Mouse (Mus musculus) MEL (cell line): ENCODE data around the gene Dand5. TPM values are rescaled to one million over a fixed set of nuclear protein-coding genes. Genes with fewer than 3 reads are reported as not detected.
A peak's percentile ranks its signal among the peaks of the same experiment; 100 is the strongest.

Experiments used
- DNase-seq: peaks from one replicate; pipeline ENCODE4 v3.0.0; 2011; ENCODE audit warnings: low read depth, low spot score
- H3K27ac ChIP-seq: 2 replicates; pipeline ENCODE4 v1.5.1; 2012; ENCODE audit warnings: low read depth, mild to moderate bottlenecking, control low read depth, low read length, moderate library complexity; ENCODE audit not compliant: control insufficient read depth
- H3K27me3 ChIP-seq, 2 experiments: fragments of 150-350 bp in 1 of 2; sonication (generic) in 1 of 2; 2 replicates each; pipeline ENCODE4 v1.6.1; 2012; ENCODE audit warnings: low read length in 2 of 2, mild to moderate bottlenecking in 2 of 2, improper control_type of control experiment in 1 of 2, moderate library complexity in 1 of 2; ENCODE audit not compliant: insufficient read depth in 2 of 2, control insufficient read depth in 1 of 2
- H3K36me3 ChIP-seq, 2 experiments: 2 replicates each; pipeline ENCODE4 v1.6.1; 2012 to 2014; ENCODE audit warnings: low read length in 2 of 2, improper control_type of control experiment in 1 of 2, inconsistent platforms in 1 of 2, mild to moderate bottlenecking in 1 of 2; ENCODE audit not compliant: insufficient read depth in 2 of 2, control insufficient read depth in 1 of 2
- H3K4me1 ChIP-seq, 2 experiments: fragments of 150-350 bp in 1 of 2; sonication (generic) in 1 of 2; 2 replicates each; pipeline ENCODE4 v1.6.1; 2012; ENCODE audit warnings: low read length in 2 of 2, improper control_type of control experiment in 1 of 2, mild to moderate bottlenecking in 1 of 2; ENCODE audit not compliant: insufficient read depth in 2 of 2, control insufficient read depth in 1 of 2
- H3K4me3 ChIP-seq, 2 experiments: fragments of 150-350 bp in 1 of 2; sonication (generic) in 1 of 2; 2 replicates each; pipeline ENCODE4 v1.5.1; 2012; ENCODE audit warnings: low read depth in 2 of 2, low read length in 2 of 2, mild to moderate bottlenecking in 2 of 2, moderate library complexity in 2 of 2, control low read depth in 1 of 2, improper control_type of control experiment in 1 of 2; ENCODE audit not compliant: control insufficient read depth in 1 of 2, insufficient read depth in 1 of 2
- H3K79me2 ChIP-seq: 2 replicates; pipeline ENCODE4 v1.6.1; 2012; ENCODE audit warnings: mild to moderate bottlenecking, low read length, moderate library complexity; ENCODE audit not compliant: control insufficient read depth, poor library complexity, insufficient read depth
- H3K9ac ChIP-seq: 2 replicates; pipeline ENCODE4 v1.6.1; 2012; ENCODE audit warnings: low read depth, mild to moderate bottlenecking, control low read depth, low read length, moderate library complexity; ENCODE audit not compliant: control insufficient read depth, poor library complexity, severe bottlenecking
- H3K9me3 ChIP-seq: fragments of 150-350 bp; sonication (generic); replicated peaks from 2 replicates; pipeline ENCODE4 v1.6.1; 2012; ENCODE audit warnings: mild to moderate bottlenecking, low read length, improper control_type of control experiment, moderate library complexity; ENCODE audit not compliant: insufficient read depth
- CHD1 ChIP-seq: IDR thresholded peaks from 2 replicates; pipeline ENCODE4 v1.6.1; 2012; ENCODE audit warnings: low read depth, mild to moderate bottlenecking, inconsistent platforms, low read length, improper control_type of control experiment
- CHD2 ChIP-seq: IDR thresholded peaks from 2 replicates; pipeline ENCODE4 v1.6.1; 2011; ENCODE audit warnings: low read length, improper control_type of control experiment
- E2F4 ChIP-seq: IDR thresholded peaks from 2 replicates; pipeline ENCODE4 v1.6.1; 2011; ENCODE audit warnings: low read depth, low read length, improper control_type of control experiment, borderline replicate concordance
- ELF1 ChIP-seq: IDR thresholded peaks from 2 replicates; pipeline ENCODE4 v1.6.1; 2014; ENCODE audit warnings: low read depth, mild to moderate bottlenecking, inconsistent platforms, low read length, improper control_type of control experiment, moderate library complexity
- ETS1 ChIP-seq: IDR thresholded peaks from 2 replicates; pipeline ENCODE4 v1.6.1; 2012; ENCODE audit warnings: low read depth, mild to moderate bottlenecking, inconsistent platforms, low read length, improper control_type of control experiment, moderate library complexity
- GABPA ChIP-seq: IDR thresholded peaks from 2 replicates; pipeline ENCODE4 v1.6.1; 2012; ENCODE audit warnings: low read depth, mild to moderate bottlenecking, inconsistent platforms, low read length, improper control_type of control experiment, moderate library complexity
- GATA1 ChIP-seq: IDR thresholded peaks from 2 replicates; pipeline ENCODE4 v1.6.1; 2011; ENCODE audit warnings: low read depth, low read length, improper control_type of control experiment
- KAT2A ChIP-seq: conservative IDR thresholded peaks from 2 replicates; pipeline ENCODE4 v1.6.1; 2012; ENCODE audit warnings: low read depth, low read length, improper control_type of control experiment, inconsistent platforms
- MEF2A ChIP-seq: IDR thresholded peaks from 2 replicates; pipeline ENCODE4 v1.6.1; 2014; ENCODE audit warnings: low read depth, mild to moderate bottlenecking, inconsistent platforms, low read length, improper control_type of control experiment; ENCODE audit not compliant: poor library complexity, insufficient replicate concordance, severe bottlenecking; ENCODE audit errors: extremely low read depth
- MXI1 ChIP-seq: IDR thresholded peaks from 2 replicates; pipeline ENCODE4 v1.6.1; 2011; ENCODE audit warnings: mild to moderate bottlenecking, low read depth, low read length, improper control_type of control experiment
- NELFE ChIP-seq: IDR thresholded peaks from 2 replicates; pipeline ENCODE4 v1.6.1; 2011; ENCODE audit warnings: low read depth, low read length, improper control_type of control experiment
- NRF1 ChIP-seq: IDR thresholded peaks from 2 replicates; pipeline ENCODE4 v1.6.1; 2014; ENCODE audit warnings: low read depth, mild to moderate bottlenecking, inconsistent platforms, low read length, improper control_type of control experiment, moderate library complexity; ENCODE audit not compliant: poor library complexity, insufficient read depth, severe bottlenecking
- POLR2A ChIP-seq, 2 experiments: IDR thresholded peaks; 2 replicates each; pipeline ENCODE4 v1.6.1; 2011 to 2012; ENCODE audit warnings: low read length in 2 of 2, mild to moderate bottlenecking in 2 of 2, control low read depth in 1 of 2, improper control_type of control experiment in 1 of 2, low read depth in 1 of 2, moderate library complexity in 1 of 2; ENCODE audit not compliant: control insufficient read depth in 1 of 2, insufficient read depth in 1 of 2, poor library complexity in 1 of 2
- RAD21 ChIP-seq: IDR thresholded peaks from 2 replicates; pipeline ENCODE4 v1.6.1; 2011; ENCODE audit warnings: mild to moderate bottlenecking, low read depth, low read length, improper control_type of control experiment
- RCOR1 ChIP-seq: IDR thresholded peaks from 2 replicates; pipeline ENCODE4 v1.6.1; 2012; ENCODE audit warnings: low read depth, mild to moderate bottlenecking, inconsistent platforms, low read length, improper control_type of control experiment
- SIN3A ChIP-seq: IDR thresholded peaks from 2 replicates; pipeline ENCODE4 v1.6.1; 2012; ENCODE audit warnings: low read length, improper control_type of control experiment, inconsistent platforms
- SMC3 ChIP-seq: IDR thresholded peaks from 2 replicates; pipeline ENCODE4 v1.6.1; 2011; ENCODE audit warnings: low read depth, low read length, improper control_type of control experiment
- TAL1 ChIP-seq: IDR thresholded peaks from 2 replicates; pipeline ENCODE4 v1.6.1; 2012; ENCODE audit warnings: mild to moderate bottlenecking, inconsistent platforms, low read length, moderate library complexity, mixed read lengths
- TBP ChIP-seq: IDR thresholded peaks from 2 replicates; pipeline ENCODE4 v1.8.0; 2011; ENCODE audit warnings: low read depth, low read length, improper control_type of control experiment
- TCF12 ChIP-seq: IDR thresholded peaks from 2 replicates; pipeline ENCODE4 v1.6.1; 2014; ENCODE audit warnings: low read depth, mild to moderate bottlenecking, inconsistent platforms, low read length, improper control_type of control experiment, moderate library complexity
- UBTF ChIP-seq: IDR thresholded peaks from 2 replicates; pipeline ENCODE4 v1.6.1; 2012; ENCODE audit warnings: low read depth, mild to moderate bottlenecking, inconsistent platforms, low read length, improper control_type of control experiment, moderate library complexity, borderline replicate concordance; ENCODE audit not compliant: insufficient read depth
- ZMIZ1 ChIP-seq: IDR thresholded peaks from 2 replicates; pipeline ENCODE4 v1.6.1; 2012; ENCODE audit warnings: low read depth, mild to moderate bottlenecking, inconsistent platforms, low read length, improper control_type of control experiment, moderate library complexity
- polyA plus RNA-seq, 2 experiments: library from polyadenylated mRNA; stranded (reverse) in 1 of 2; unstranded in 1 of 2; fragments of >175 nt in 1 of 2; fragments of >200 nt in 1 of 2; gene quantifications; 2 replicates each; pipeline versions ENCODE4 v1.2.1 to v1.2.4; 2012; ENCODE audit warnings: low replicate concordance in 2 of 2, low read depth in 1 of 2; ENCODE audit not compliant: insufficient read length in 2 of 2, insufficient read depth in 1 of 2, missing spikeins in 1 of 2
- total RNA-seq: library from RNA; depleted of rRNA; stranded (reverse); fragments of 300-350 nt; gene quantifications from 2 replicates; pipeline ENCODE4 v1.2.3, GENCODE M21; 2012

Dand5 gene
- total and polyA plus RNA-seq, 3 experiments = 1.7 to 2.2 TPM; not detected in 1

DNA sequence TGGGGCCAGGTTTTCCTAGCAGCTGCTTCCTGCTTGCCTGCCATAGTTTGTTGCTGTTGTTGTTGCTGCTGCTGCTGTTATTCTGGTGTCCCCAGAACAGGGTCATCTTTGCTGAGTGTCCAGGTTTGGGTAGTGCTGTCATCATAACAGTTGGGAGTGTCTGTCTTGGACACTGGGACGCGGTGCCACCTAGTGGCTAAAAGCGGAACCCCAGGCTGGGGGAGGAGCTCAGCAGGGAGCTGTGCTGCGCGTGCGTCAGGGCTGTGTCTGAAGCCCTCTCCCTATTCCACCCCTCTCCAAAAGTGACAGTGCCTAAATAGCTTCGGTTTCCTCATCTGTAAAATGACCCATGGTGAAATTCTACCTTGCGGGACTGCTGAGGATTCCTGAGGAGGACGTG is 7.1 kb downstream of the Dand5 start (continued):
- TF ChIP-seq NELFE = peak; percentile 37; the same call in 1 of the 2 replicates
- TF ChIP-seq, all 39 proteins: peak for 11

DNA sequence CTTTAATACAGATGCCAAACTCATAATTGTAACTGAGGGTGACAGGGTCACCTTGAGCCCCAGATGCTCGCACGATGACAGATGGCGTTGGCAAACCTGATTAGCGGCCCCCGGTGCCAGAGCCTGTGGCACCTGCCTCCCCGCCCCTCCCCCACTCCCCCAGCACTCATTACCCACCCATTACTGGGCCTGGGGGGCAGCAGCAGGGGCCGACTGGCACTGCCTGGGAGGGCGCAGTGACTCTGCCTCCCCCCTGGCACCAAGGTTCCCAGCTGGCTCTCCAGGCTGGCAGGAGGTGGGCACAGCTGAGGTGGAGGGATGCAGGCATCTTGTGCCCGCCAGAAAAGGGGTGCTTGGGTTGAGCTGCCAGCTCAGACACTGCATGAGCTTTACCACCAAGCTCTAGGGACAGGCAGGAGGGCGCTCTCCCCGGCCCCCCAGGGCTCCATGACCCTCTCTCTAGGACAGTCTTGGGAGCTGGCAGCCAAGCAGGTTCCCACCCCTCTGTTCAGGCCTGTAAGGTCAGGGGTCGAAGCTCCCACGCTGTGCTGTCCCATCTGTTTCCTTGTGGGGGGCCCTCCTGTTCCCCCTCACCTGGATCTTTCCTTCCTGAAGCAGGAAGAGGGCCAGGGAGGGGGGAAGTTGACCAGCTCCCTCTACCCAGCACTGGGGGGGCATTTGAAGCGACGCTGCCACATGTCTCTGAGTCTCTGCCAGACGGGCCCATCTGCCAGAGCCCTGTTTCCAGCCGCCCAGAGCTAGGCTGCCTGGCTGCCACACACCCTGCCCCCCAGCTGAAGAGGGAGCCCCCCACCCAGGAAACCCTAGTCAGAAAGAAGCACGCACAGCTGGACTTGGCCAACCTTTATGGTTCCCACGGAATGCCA is 7.8 kb downstream of the Dand5 start:
- Histone ChIP-seq H3K4me1 (peaks cover 0 to 5% of the 10 kb centered on the region in 2 experiments; a peak in 3 of 4 replicates), H3K9me3 (no peaks in the 10 kb centered on the region), H3K4me3 (no peak overlapping the region), H3K27ac (no peak overlapping the region), H3K79me2 (no peaks in the 10 kb centered on the region), H3K36me3 (peaks cover 0 to 2% of the 10 kb centered on the region in 2 experiments; a peak in 1 of 4 replicates), H3K27me3 (no peaks in the 10 kb centered on the region), H3K9ac (no peak overlapping the region)
- TF ChIP-seq ETS1 = no peak
- TF ChIP-seq UBTF = no peak
- no peak for TF ChIP-seq TBP
- TF ChIP-seq ZMIZ1 = no peak
- TF ChIP-seq SMC3 = no peak
- TF ChIP-seq MXI1 = no peak
- TF ChIP-seq NELFE = no peak
- TF ChIP-seq TCF12 = no peak
- TF ChIP-seq RAD21 = no peak
- TF ChIP-seq KAT2A = no peak
- no peak for DNase-seq

DNA sequence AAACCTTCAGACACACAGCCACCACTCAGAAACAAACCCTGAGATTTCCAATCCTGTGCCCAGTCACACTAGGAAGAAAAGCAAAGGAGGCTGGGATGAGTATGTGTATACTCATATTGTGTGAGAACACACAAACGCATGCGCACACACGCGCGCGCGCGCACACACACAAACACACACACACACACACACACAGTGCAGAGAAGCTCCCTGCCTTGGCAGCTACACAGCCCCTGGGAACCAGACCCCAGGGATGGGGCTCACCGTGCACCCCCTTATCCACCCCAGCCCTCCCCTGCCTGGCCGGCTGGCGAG is 8.4 kb downstream of the Dand5 start:
- Histone ChIP-seq H3K27ac (no peak overlapping the region), H3K4me1 (peaks cover 0 to 5% of the 10 kb centered on the region in 2 experiments; a peak in 3 of 4 replicates), H3K9me3 (no peaks in the 10 kb centered on the region), H3K4me3 (no peak overlapping the region), H3K27me3 (no peaks in the 10 kb centered on the region), H3K36me3 (peaks cover 0 to 2% of the 10 kb centered on the region in 2 experiments; a peak in 1 of 4 replicates), H3K9ac (no peak overlapping the region), H3K79me2 (no peaks in the 10 kb centered on the region)
- TF ChIP-seq RAD21 = no peak
- TF ChIP-seq ELF1 = no peak
- TF ChIP-seq TAL1 = no peak
- no peak for TF ChIP-seq SIN3A
- no peak for TF ChIP-seq NRF1
- TF ChIP-seq UBTF = no peak
- TF ChIP-seq GATA1 = no peak
- no peak for TF ChIP-seq CHD1
- TF ChIP-seq MXI1 = no peak
- TF ChIP-seq GABPA = no peak
- no peak for TF ChIP-seq TBP
- TF ChIP-seq E2F4 = no peak
- no peak for TF ChIP-seq TCF12
- TF ChIP-seq POLR2A (IDR thresholded peaks at IDR 0.05; ENCODE audit: control insufficient read depth in 1 of 2, insufficient read depth in 1 of 2, low read depth in 1 of 2, low read length in 2 of 2, poor library complexity in 1 of 2) = no peak
- no peak for TF ChIP-seq RCOR1
- TF ChIP-seq MEF2A = no peak
- TF ChIP-seq CHD2 = no peak
- no peak for DNase-seq
